Comparison of ENCODE assay signal across 8 mouse cellular contexts in genomic region chr2:13371797-13372170, GRCm38 (mm10).
DNase-seq lines count a peak whose midpoint lies in the region; ATAC-seq and TF ChIP-seq lines count a peak whose summit lies in the region.

No protein-coding gene starts in this region.

- 6% methylated on average over 4 of the region's 4 CpGs for WGBS in forebrain, embryonic 14.5 days
- 7% methylated on average over 4 of the region's 4 CpGs for WGBS in limb, embryonic 12.5 days
- 7% methylated on average over 4 of the region's 4 CpGs for WGBS in neural tube, embryonic 13.5 days

- no peaks in the 10 kb centered on the region for H3K27me3 ChIP-seq in forebrain, embryonic 14.5 days (replicated peaks; ENCODE audit: control insufficient read depth, insufficient read depth, low read length)
- no peaks in the 10 kb centered on the region for H3K27me3 ChIP-seq in limb, embryonic 12.5 days
- no peaks in the 10 kb centered on the region for H3K27me3 ChIP-seq in neural tube, embryonic 13.5 days

- no peaks in the 10 kb centered on the region for H3K36me3 ChIP-seq in forebrain, embryonic 14.5 days (ENCODE audit: control insufficient read depth, insufficient read depth, low read length)
- H3K36me3 ChIP-seq in limb, embryonic 12.5 days, result no peaks in the 10 kb centered on the region
- no peaks in the 10 kb centered on the region for H3K36me3 ChIP-seq in neural tube, embryonic 13.5 days

- no peak overlapping the region for H3K4me2 ChIP-seq in forebrain, embryonic 14.5 days (ENCODE audit: low read length)
- H3K4me2 ChIP-seq in limb, embryonic 12.5 days, result peak overlapping the region; percentile 21
- no peak overlapping the region for H3K4me2 ChIP-seq in neural tube, embryonic 13.5 days

- TF ChIP-seq CTCF in layer of hippocampus, adult 2 months (conservative IDR thresholded peaks at IDR 0.05), result no peak

- no peak for DNase-seq in layer of hippocampus, adult 2 months (ENCODE audit: low spot score in 2 of 2)
- DNase-seq in layer of hippocampus, adult 18-20 months (ENCODE audit: low spot score in 2 of 2), result no peak
- DNase-seq in forebrain, embryonic 14.5 days (ENCODE audit: low spot score), result peak; percentile 3
- DNase-seq in frontal cortex, postnatal 25 days (ENCODE audit: low spot score in 2 of 2), result no peak
- DNase-seq in gastrocnemius, postnatal 4 days (ENCODE audit: low spot score in 2 of 2), result no peak
- no peak for DNase-seq in thymus, postnatal 36 days

- peak overlapping the region; percentile 46; the same call in 1 of the 2 replicates for H3K27ac ChIP-seq in layer of hippocampus, adult 2 months
- H3K27ac ChIP-seq in forebrain, embryonic 14.5 days (ENCODE audit: low read depth, low read length), result peak overlapping the region; percentile 59; the same call in 1 of the 2 replicates
- peak overlapping the region; percentile 86 for H3K27ac ChIP-seq in limb, embryonic 12.5 days
- H3K27ac ChIP-seq in neural tube, embryonic 13.5 days (replicated peaks), result peak overlapping the region; percentile 80

- H3K9ac ChIP-seq in forebrain, embryonic 14.5 days (ENCODE audit: low read length), result no peak overlapping the region; the same call in 1 of the 2 replicates
- peak overlapping the region; percentile 31; the same call in 1 of the 2 replicates for H3K9ac ChIP-seq in limb, embryonic 12.5 days (replicated peaks)
- H3K9ac ChIP-seq in neural tube, embryonic 13.5 days, result 0 out of 2 replicates have a peak overlapping the region, but pooled peaks have one; percentile 17

- H3K9me3 ChIP-seq in forebrain, embryonic 14.5 days (replicated peaks; ENCODE audit: control insufficient read depth, low read length), result no peaks in the 10 kb centered on the region
- H3K9me3 ChIP-seq in limb, embryonic 12.5 days, result no peaks in the 10 kb centered on the region
- H3K9me3 ChIP-seq in neural tube, embryonic 13.5 days, result no peaks in the 10 kb centered on the region

- no peak overlapping the region for H3K4me3 ChIP-seq in layer of hippocampus, adult 2 months
- H3K4me3 ChIP-seq in forebrain, embryonic 14.5 days (ENCODE audit: low read depth, low read length), result no peak overlapping the region
- H3K4me3 ChIP-seq in limb, embryonic 12.5 days (replicated peaks), result no peak overlapping the region
- H3K4me3 ChIP-seq in neural tube, embryonic 13.5 days, result no peak overlapping the region

- H3K4me1 ChIP-seq in forebrain, embryonic 14.5 days (ENCODE audit: control insufficient read depth, insufficient read depth, low read length), result no peaks in the 10 kb centered on the region
- peaks cover 24% of the 10 kb centered on the region for H3K4me1 ChIP-seq in limb, embryonic 12.5 days (replicated peaks)
- H3K4me1 ChIP-seq in neural tube, embryonic 13.5 days (replicated peaks), result peaks cover 29% of the 10 kb centered on the region

- peak; percentile 50 for ATAC-seq in forebrain, embryonic 14.5 days
- peak; percentile 44; the same call in 1 of the 2 replicates for ATAC-seq in limb, embryonic 12.5 days (ENCODE audit: insufficient number of reproducible peaks, insufficient read depth, low FRiP score, low TSS enrichment, low read depth)
- ATAC-seq in neural tube, embryonic 13.5 days (ENCODE audit: low read depth), result peak; percentile 48
